In the genomic region with DNA sequence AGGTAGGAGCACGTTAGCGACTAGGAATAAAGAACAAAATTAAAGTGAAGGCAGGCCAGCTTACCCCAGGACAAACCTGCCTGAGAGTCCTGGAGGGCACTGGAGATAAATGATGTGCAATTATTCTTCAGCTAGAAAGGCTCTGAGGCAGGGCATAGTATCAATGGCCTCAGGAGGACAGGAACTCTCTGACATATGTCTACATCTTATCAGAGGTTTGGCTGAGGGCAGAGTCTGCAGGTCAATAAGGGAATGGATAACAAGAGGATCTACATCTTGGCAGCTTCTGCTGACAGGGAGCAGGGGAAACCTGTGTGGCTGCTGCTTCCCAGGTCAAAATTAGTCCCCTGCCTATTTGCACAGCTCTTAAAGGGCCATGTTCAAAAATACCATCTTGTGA, we compare ENCODE assay signal across 27 mouse cellular contexts.
DNase-seq lines count a peak whose midpoint lies in the region; ATAC-seq lines count a peak whose summit lies in the region.
"Had no signal": no experiment of that assay in that cellular context is flagged by ENCODE, and none has a peak within 500 bp of the region (broad histone marks: within the 10 kb centered on the region; RNA-seq: fewer than 3 reads in every experiment).

No protein-coding gene starts in this region.

- no peak overlapping the region for H3K4me2 ChIP-seq in midbrain, embryonic 14.5 days (ENCODE audit: low read length)
- H3K4me2 ChIP-seq: embryonic facial prominence, embryonic 12.5 days; embryonic facial prominence, embryonic 15.5 days; heart, embryonic 11.5 days; hindbrain, embryonic 12.5 days had no signal

- H3K9ac ChIP-seq in midbrain, embryonic 14.5 days (replicated peaks; ENCODE audit: low read length) = no peak overlapping the region
- H3K9ac ChIP-seq: embryonic facial prominence, embryonic 12.5 days; embryonic facial prominence, embryonic 15.5 days; forebrain, postnatal 0 days; hindbrain, embryonic 12.5 days had no signal

- ATAC-seq in midbrain, embryonic 14.5 days (ENCODE audit: low FRiP score, low TSS enrichment) = no peak
- ATAC-seq: forebrain, embryonic 14.5 days; forebrain, postnatal 0 days; hindbrain, postnatal 0 days; inflammation-experienced regulatory T-cells, adult 6 months; intestine, embryonic 16.5 days; Patski had no signal

- H3K9me3 ChIP-seq in midbrain, embryonic 14.5 days (ENCODE audit: control insufficient read depth, low read length) = no peaks in the 10 kb centered on the region
- H3K9me3 ChIP-seq in midbrain, embryonic 10.5 days (replicated peaks) = no peaks in the 10 kb centered on the region
- H3K9me3 ChIP-seq: embryonic facial prominence, embryonic 12.5 days; embryonic facial prominence, embryonic 15.5 days; G1E; hindbrain, embryonic 12.5 days had no signal

- H3K4me3 ChIP-seq in midbrain, embryonic 14.5 days (replicated peaks; ENCODE audit: low read depth, low read length) = no peak overlapping the region
- no peak overlapping the region for H3K4me3 ChIP-seq in midbrain, embryonic 10.5 days
- H3K4me3 ChIP-seq: embryonic facial prominence, embryonic 12.5 days; embryonic facial prominence, embryonic 15.5 days; gastrocnemius, adult 2 months; hindbrain, embryonic 12.5 days had no signal

- 0 out of 2 replicates have a peak overlapping the region, but pooled peaks have one; percentile 13 for H3K27ac ChIP-seq in midbrain, embryonic 14.5 days (replicated peaks; ENCODE audit: low read depth, low read length)
- no peak overlapping the region for H3K27ac ChIP-seq in midbrain, embryonic 10.5 days (replicated peaks)
- H3K27ac ChIP-seq: embryonic facial prominence, embryonic 12.5 days; embryonic facial prominence, embryonic 15.5 days; gastrocnemius, adult 2 months; hindbrain, embryonic 12.5 days; hindbrain, postnatal 0 days had no signal

- no peaks in the 10 kb centered on the region for H3K27me3 ChIP-seq in midbrain, embryonic 14.5 days (ENCODE audit: control insufficient read depth, insufficient read depth, low read length)
- H3K27me3 ChIP-seq in midbrain, embryonic 10.5 days (ENCODE audit: low read depth, poor library complexity, severe bottlenecking) = no peaks in the 10 kb centered on the region
- H3K27me3 ChIP-seq: CH12.LX; embryonic facial prominence, embryonic 12.5 days; embryonic facial prominence, embryonic 15.5 days; hindbrain, embryonic 12.5 days; Patski had no signal

- no peaks in the 10 kb centered on the region for H3K4me1 ChIP-seq in midbrain, embryonic 14.5 days (ENCODE audit: control insufficient read depth, insufficient read depth, low read length)
- H3K4me1 ChIP-seq in midbrain, embryonic 10.5 days = no peaks in the 10 kb centered on the region
- H3K4me1 ChIP-seq: embryonic facial prominence, embryonic 12.5 days; embryonic facial prominence, embryonic 15.5 days; hindbrain, embryonic 12.5 days had no signal

- DNase-seq in embryo, embryonic 10.5 days (ENCODE audit: low spot score) = peak; percentile 1
- no peak for DNase-seq in embryo, embryonic 10 days (ENCODE audit: low spot score)
- peak; percentile 8 for DNase-seq in midbrain, embryonic 14.5 days
- DNase-seq in midbrain, embryonic 10.5 days (ENCODE audit: low spot score) = no peak
- peak; percentile 12 for DNase-seq in brain, adult 2 months (ENCODE audit: low read depth, low spot score)
- no peak for DNase-seq in adrenal gland, adult 18-20 months (ENCODE audit: low spot score in 2 of 2)
- DNase-seq: adrenal gland, adult 2 months; adrenal gland, postnatal 14 days; B cell, adult 2 months; cerebellum, adult 11-12 months; cerebellum, adult 8-10 months; cerebellum, postnatal 36 days; forebrain, postnatal 0 days; gastrocnemius, adult 2 months; gastrocnemius, postnatal 14 days; heart, adult 11 months had no signal

- 49% methylated on average over 2 of the region's 2 CpGs for WGBS in midbrain, embryonic 14.5 days
- WGBS in midbrain, embryonic 10.5 days = 78% methylated on average over 2 of the region's 2 CpGs

- H3K36me3 ChIP-seq in midbrain, embryonic 14.5 days (ENCODE audit: control insufficient read depth, insufficient read depth, low read length) = no peaks in the 10 kb centered on the region
- H3K36me3 ChIP-seq in midbrain, embryonic 10.5 days = no peaks in the 10 kb centered on the region
- H3K36me3 ChIP-seq: embryonic facial prominence, embryonic 12.5 days; embryonic facial prominence, embryonic 15.5 days; G1E; hindbrain, embryonic 12.5 days had no signal

Comparison
In these comparisons a context has a peak if more than half of its experiments do, and no peak if none do; other contexts are left out.
1. DNase-seq: peak in embryo, embryonic 10.5 days (single experiment), midbrain, embryonic 14.5 days (single experiment) and brain, adult 2 months (single experiment); none in embryo, embryonic 10 days (single experiment), midbrain, embryonic 10.5 days (single experiment) and adrenal gland, adult 18-20 months (0 of 2).